Mouse (Mus musculus): ENCODE results near the gene Tnnc2.

- no peak; the same call in 1 of the 2 replicates for TF ChIP-seq CTCF (IDR thresholded peaks at IDR 0.05; ENCODE audit: borderline replicate concordance, control insufficient read depth, extremely low read depth, insufficient read depth, low read length, poor library complexity)
- TF ChIP-seq POLR2A (IDR thresholded peaks at IDR 0.05; ENCODE audit: control insufficient read depth, extremely low read depth, insufficient read depth, low read length, poor library complexity), result no peak
Measured at GRCm38 (mm10) chr2:164785481-164786387, 6.0 kb upstream of the Tnnc2 start, which contains the start of gene Snx21.
